Mouse (Mus musculus) embryonic facial prominence, embryonic 11.5 days (tissue): ENCODE results near the gene Spryd3. TPM values are rescaled to one million over a fixed set of nuclear protein-coding genes. Genes with fewer than 3 reads are reported as not detected.
"Not testable (repeated sequence)": the region's sequence is repeated elsewhere in the genome, so short reads cannot be mapped to it uniquely, and the experiment has no call there.

Experiments
- ATAC-seq: fragments of 200-750 bp; cut with Nextera tagmentation; replicated peaks from 2 replicates; pipeline ENCODE4 v1.8.0; 2017; ENCODE audit warnings: low read depth; ENCODE audit not compliant: insufficient number of reproducible peaks, low FRiP score, low TSS enrichment
- DNase-seq: peaks from one replicate; pipeline ENCODE4 v3.0.0-alpha.2; 2015; ENCODE audit warnings: low spot score
- H3K27ac ChIP-seq: fragments of 300-500 bp; sonication (generic); replicated peaks from 2 replicates; pipeline ENCODE4 v1.5.1; 2014; ENCODE audit warnings: mild to moderate bottlenecking, low read depth, low read length, control low read depth
- H3K27me3 ChIP-seq: fragments of 300-500 bp; sonication (generic); 2 replicates; pipeline ENCODE4 v1.6.1; 2014; ENCODE audit warnings: mild to moderate bottlenecking, low read length, moderate library complexity, mixed read lengths; ENCODE audit not compliant: control insufficient read depth, insufficient read depth
- H3K36me3 ChIP-seq: fragments of 300-500 bp; sonication (generic); replicated peaks from 2 replicates; pipeline ENCODE4 v1.6.1; 2014; ENCODE audit warnings: low read depth, mild to moderate bottlenecking, low read length, moderate library complexity, mixed read lengths; ENCODE audit not compliant: control insufficient read depth, insufficient read depth
- H3K4me1 ChIP-seq: fragments of 300-500 bp; sonication (generic); 2 replicates; pipeline ENCODE4 v1.6.1; 2014; ENCODE audit warnings: low read length, mixed read lengths; ENCODE audit not compliant: control insufficient read depth, insufficient read depth
- H3K4me2 ChIP-seq: fragments of 300-500 bp; sonication (generic); 2 replicates; pipeline ENCODE4 v1.6.1; 2014; ENCODE audit warnings: low read depth, mild to moderate bottlenecking, control low read depth, low read length, moderate library complexity
- H3K4me3 ChIP-seq: fragments of 300-500 bp; sonication (generic); 2 replicates; pipeline ENCODE4 v1.5.1; 2014; ENCODE audit warnings: low read depth, low read length, control low read depth
- H3K9ac ChIP-seq: fragments of 300-500 bp; sonication (generic); replicated peaks from 2 replicates; pipeline ENCODE4 v1.6.1; 2014; ENCODE audit warnings: mild to moderate bottlenecking, control low read depth, low read length
- H3K9me3 ChIP-seq: fragments of 300-500 bp; sonication (generic); replicated peaks from 2 replicates; pipeline ENCODE4 v1.6.1; 2016; ENCODE audit warnings: mild to moderate bottlenecking, low read length, inconsistent platforms, mixed read lengths; ENCODE audit not compliant: control insufficient read depth
- WGBS: fragments of 180-500 bp; shearing (Covaris S2); extraction: QIAGEN DNeasy Blood & Tissue Kit; methylation state at CpG from one replicate; pipeline ENCODE4 v1.1.7; 2014; 5-methylcytosine and 5-hydroxymethylcytosine counted together
- polyA plus RNA-seq: library from polyadenylated mRNA; unstranded; fragments of >200 nt; fragmentation: Nextera tagmentation; extraction: Ambion mirVana; gene quantifications from 2 replicates; pipeline ENCODE4 v1.2.1, GENCODE M21; 2014

The Spryd3 gene
- polyA plus RNA-seq, 1 experiment from 2014 or later: 8.2 TPM

DNA sequence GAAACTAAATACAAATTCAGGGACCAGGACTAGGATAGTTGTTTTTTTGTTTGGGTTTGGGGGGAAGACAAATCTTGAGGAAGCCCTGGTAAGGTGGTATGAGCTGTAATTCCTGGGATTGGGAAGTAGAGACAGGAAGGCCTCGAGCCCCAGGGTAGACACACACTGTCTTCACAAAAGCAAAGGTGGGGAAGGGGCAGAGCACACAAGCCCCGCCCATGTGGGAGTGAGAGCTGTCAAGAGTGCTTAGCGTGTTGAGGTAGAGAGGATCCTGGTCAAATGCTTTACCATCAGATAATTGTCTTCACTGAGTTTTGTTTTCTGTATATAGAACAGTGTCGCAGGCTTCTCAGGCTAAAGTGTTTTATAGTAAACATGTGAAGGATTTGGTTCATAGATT is 53.0 kb downstream of the Spryd3 start:
- DNase-seq (no peak), ATAC-seq (no peak)
- no peaks in the 10 kb centered on the region for H3K4me1 ChIP-seq
- no peak overlapping the region for H3K27ac ChIP-seq
- H3K36me3 ChIP-seq: peaks cover 4% of the 10 kb centered on the region
- no peaks in the 10 kb centered on the region for H3K27me3 ChIP-seq
- WGBS: 85% methylated on average over 4 of the region's 4 CpGs
- no peak overlapping the region for H3K4me3 ChIP-seq
- no peak overlapping the region for H3K4me2 ChIP-seq
- no peak overlapping the region for H3K9ac ChIP-seq
- no peaks in the 10 kb centered on the region for H3K9me3 ChIP-seq

DNA sequence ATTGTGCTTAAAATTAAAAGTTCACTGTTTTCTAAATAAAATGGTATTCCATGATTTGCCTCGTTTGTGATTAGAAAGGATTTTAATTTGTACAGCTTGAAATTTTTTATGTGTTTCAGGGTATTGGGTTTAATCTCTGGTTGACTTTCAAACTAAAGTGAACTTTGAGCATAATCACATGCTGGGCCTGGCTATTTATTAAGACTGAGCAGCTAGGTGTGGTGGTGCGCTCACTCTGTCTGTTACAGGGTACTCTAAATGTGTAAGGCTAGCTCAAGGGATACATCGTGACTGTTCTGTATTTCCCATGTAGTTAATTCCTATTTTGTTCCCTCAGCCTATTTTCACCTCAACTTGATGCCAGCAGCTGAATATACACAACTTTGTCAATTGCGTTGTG is 53.9 kb downstream of the Spryd3 start:
- ATAC-seq (no peak), DNase-seq (no peak)
- no peak overlapping the region for H3K4me3 ChIP-seq
- H3K27ac ChIP-seq: no peak overlapping the region
- H3K27me3 ChIP-seq: no peaks in the 10 kb centered on the region
- H3K9me3 ChIP-seq: no peaks in the 10 kb centered on the region
- H3K4me2 ChIP-seq: no peak overlapping the region
- no peaks in the 10 kb centered on the region; the same call in 1 of the 2 replicates for H3K36me3 ChIP-seq
- no peak overlapping the region for H3K9ac ChIP-seq
- WGBS: 88% methylated on average over 4 of the region's 4 CpGs
- H3K4me1 ChIP-seq: no peaks in the 10 kb centered on the region

DNA sequence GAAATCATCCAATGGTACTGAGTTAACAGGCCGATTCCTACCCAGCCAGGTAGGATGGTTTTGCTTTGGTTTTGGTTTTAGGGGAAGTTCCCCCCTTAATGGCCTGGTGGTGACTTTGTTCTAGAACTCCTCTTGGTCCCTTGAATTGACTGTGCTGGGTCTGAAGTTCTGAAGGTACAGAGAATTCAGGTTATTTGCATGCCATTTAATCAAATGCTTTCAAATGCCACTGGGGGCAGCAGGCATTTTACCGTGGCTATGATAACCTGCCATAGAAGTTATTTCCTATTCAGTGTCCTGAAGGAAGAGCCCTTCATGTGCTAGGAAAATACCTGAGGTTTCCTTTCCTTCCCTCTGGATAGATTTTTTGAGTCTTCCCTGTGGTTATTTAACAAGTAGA is 55.6 kb downstream of the Spryd3 start:
- Histone ChIP-seq H3K4me2 (no peak overlapping the region), H3K9ac (no peak overlapping the region), H3K9me3 (no peaks in the 10 kb centered on the region), H3K4me3 (no peak overlapping the region), H3K27ac (no peak overlapping the region), H3K36me3 (no peaks in the 10 kb centered on the region; the same call in 1 of the 2 replicates), H3K27me3 (no peaks in the 10 kb centered on the region), H3K4me1 (no peaks in the 10 kb centered on the region; the same call in 1 of the 2 replicates)
- DNase-seq (no peak), ATAC-seq (no peak)
- 76% methylated on average over 2 of the region's 2 CpGs for WGBS

DNA sequence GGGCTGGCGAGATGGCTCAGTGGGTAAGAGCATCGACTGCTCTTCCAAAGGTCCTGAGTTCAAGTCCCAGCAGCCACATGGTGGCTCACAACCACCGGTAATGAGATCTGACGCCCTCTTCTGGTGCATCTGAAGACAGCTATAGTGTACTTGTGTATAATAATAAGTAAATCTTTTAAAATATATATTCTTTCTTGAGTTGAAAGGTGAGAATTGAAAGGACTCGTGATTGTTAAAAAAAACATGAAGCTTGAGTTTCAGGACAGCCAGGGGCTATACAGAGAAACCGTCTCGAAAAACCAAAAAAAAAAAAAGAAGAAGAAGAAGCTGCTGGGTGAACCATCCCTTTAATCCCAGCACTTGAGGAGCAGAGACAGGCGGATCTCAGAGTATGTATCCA is 56.1 kb downstream of the Spryd3 start:
- H3K4me3 ChIP-seq, ATAC-seq, DNase-seq, H3K36me3 ChIP-seq, H3K9ac ChIP-seq, H3K27ac ChIP-seq, H3K9me3 ChIP-seq, H3K4me1 ChIP-seq, H3K4me2 ChIP-seq, H3K27me3 ChIP-seq: not testable (repeated sequence)
- 79% methylated on average over 8 of the region's 8 CpGs for WGBS

DNA sequence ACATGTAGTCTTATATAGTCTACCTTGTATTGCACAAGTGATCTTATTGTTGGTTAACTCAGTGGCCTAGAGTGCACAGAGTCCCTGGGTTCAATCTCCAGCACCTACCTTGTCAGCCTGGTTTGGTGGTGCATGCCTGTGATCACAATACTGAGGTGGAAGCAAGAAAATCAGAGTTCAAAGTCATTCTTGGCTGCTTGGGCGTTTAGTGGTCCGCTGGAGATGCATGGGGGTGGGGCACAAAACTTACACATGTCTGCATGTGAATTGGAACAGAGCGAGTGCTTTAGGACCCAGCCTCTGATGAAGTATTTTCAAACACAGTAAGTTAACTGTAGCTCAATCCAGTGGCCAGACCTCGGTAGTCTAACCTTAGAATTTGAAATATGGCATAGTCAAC is 56.8 kb downstream of the Spryd3 start:
- Histone ChIP-seq H3K9me3 (no peaks in the 10 kb centered on the region), H3K36me3 (no peaks in the 10 kb centered on the region; the same call in 1 of the 2 replicates), H3K4me3 (no peak overlapping the region), H3K4me1 (peaks cover 2% of the 10 kb centered on the region; the same call in 1 of the 2 replicates), H3K27me3 (no peaks in the 10 kb centered on the region), H3K4me2 (no peak overlapping the region), H3K27ac (no peak overlapping the region), H3K9ac (no peak overlapping the region)
- DNase-seq (no peak), ATAC-seq (no peak)
- WGBS: 84% methylated on average over 4 of the region's 4 CpGs

DNA sequence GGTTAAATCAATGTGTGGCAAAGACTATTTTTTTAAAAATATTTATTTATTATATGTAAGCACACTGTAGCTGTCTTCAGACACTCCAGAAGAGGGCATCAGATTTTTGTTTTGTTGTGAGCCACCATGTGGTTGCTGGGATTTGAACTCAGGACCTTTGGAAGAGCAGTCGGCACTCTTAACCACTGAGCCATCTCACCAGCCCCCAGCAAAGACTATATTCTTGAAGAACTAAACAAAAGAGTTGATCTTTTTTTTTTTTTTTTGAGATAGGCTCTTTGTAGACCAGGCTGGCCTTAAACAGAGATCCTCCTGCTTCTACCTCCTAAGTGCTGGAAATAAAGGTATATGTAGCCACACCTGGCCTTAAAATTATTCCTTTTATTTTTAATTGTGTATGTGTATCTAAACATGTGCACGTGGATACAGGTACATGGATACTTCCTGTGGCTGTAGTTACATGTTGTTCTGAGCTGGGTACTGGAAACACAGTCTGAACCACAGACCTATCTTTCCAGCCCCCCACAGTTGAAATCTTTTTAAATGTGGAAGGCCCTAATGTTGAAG is 58.8 kb downstream of the Spryd3 start:
- Histone ChIP-seq H3K9ac (no peak overlapping the region), H3K4me3 (no peak overlapping the region), H3K27me3 (no peaks in the 10 kb centered on the region), H3K36me3 (no peaks in the 10 kb centered on the region), H3K9me3 (no peaks in the 10 kb centered on the region), H3K4me2 (no peak overlapping the region), H3K27ac (no peak overlapping the region), H3K4me1 (peaks cover 2% of the 10 kb centered on the region; the same call in 1 of the 2 replicates)
- ATAC-seq (no peak), DNase-seq (no peak)
- 85% methylated on average over 2 of the region's 2 CpGs for WGBS

DNA sequence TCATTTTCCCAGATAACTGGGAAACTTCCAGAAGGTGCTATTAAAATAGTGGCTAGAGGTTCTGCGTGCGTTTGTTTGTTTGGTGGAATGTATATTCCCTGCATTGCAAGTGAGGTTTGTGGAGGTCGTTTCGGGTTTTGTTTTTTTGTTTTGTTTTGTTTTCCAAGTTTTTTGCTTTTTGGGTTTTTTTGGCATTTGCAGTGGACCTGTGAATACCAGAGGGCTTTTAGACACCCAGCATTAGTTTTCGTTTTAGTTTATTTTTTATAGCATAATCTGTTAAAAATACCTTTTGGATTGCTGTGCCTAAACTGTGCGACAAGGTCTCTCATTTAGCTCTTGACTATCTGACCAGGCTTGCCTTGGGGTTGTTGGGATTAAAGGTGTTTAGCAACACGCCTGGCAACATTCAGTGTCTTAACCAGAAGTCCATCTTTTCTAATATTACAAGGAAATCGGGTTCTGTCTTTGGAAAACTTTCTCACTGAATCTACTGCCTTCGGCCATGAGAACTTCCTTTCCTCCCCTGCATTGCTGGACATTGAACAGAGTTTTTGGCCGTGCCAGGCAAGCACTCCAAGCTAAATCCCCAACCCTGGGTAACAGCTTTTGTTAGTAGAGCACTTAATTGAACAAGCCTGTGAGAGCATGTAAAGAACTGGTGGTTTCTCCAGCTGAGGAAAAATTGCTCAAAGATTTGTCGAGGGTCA is 61.0 kb downstream of the Spryd3 start:
- Histone ChIP-seq H3K4me3 (peak overlapping the region; percentile 88), H3K9ac (peak overlapping the region; percentile 96), H3K27ac (no peak overlapping the region), H3K36me3 (no peaks in the 10 kb centered on the region), H3K9me3 (no peaks in the 10 kb centered on the region), H3K4me2 (peak overlapping the region; percentile 69), H3K27me3 (no peaks in the 10 kb centered on the region), H3K4me1 (peaks cover 2% of the 10 kb centered on the region; the same call in 1 of the 2 replicates)
- DNase-seq: no peak
- 9% methylated on average over 11 of the region's 11 CpGs for WGBS
- no peak for ATAC-seq

DNA sequence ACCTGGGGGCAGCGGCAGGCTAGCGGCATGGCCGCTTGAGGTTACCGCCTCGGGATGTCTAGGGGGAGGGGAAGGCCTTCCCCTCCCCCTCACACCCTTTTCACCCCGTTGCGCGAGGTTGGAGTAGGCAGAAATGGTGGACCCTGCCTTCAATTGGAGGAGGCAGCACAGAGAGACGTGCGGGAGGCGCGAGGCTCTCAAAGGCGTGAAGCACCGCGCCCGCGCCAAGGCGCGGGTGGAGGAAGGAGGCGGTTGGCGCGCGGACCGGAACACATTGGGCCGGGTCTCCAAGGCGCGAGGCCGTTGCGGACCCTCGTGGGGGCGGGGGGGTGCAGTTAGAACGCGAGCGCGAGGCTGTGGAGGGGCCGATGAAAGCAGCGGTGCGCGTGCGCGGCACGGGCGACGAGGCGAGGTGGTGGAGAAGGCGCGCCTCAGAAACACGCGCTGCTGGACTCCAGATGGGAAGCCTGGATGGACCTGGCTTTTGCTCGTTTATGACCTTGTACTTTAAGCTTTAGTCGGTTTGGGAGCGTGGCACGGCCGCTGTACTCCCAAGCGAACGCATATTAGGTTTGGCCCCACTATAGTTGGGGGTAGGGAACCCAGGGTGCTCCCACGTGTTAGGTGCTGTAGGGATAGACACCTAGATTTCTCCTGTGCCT is 61.8 kb downstream of the Spryd3 start:
- DNase-seq: peak; percentile 73
- Histone ChIP-seq H3K36me3 (no peaks in the 10 kb centered on the region), H3K4me2 (peak overlapping the region; percentile 69), H3K9ac (peak overlapping the region; percentile 96), H3K4me3 (peak overlapping the region; percentile 88), H3K9me3 (no peaks in the 10 kb centered on the region), H3K27me3 (no peaks in the 10 kb centered on the region), H3K4me1 (peaks cover 2% of the 10 kb centered on the region; the same call in 1 of the 2 replicates), H3K27ac (peak overlapping the region; percentile 93)
- peak; percentile 57 for ATAC-seq
- under 1% methylated on average over 54 of the region's 57 CpGs for WGBS
